Mouse (Mus musculus) adrenal gland, postnatal 4 days (tissue): ENCODE results near the gene Brd4. TPM values are rescaled to one million over a fixed set of nuclear protein-coding genes. Genes with fewer than 3 reads are reported as not detected.

ENCODE experiments used
- DNase-seq, 2 experiments: peaks; one replicate each; pipeline ENCODE4 v3.0.0; 2021 to 2022; ENCODE audit warnings: low spot score in 2 of 2, mixed read lengths in 2 of 2
- long read RNA-seq, 2 experiments: library from polyadenylated mRNA; stranded (forward); transcript quantifications; one replicate each; pipeline ENCODE4 v2.0.0; 2021
- total RNA-seq, 2 experiments: library from RNA; stranded (reverse); gene quantifications; 2 replicates each; pipeline ENCODE4 v1.2.3; 2021

Brd4 gene
- total RNA-seq: 100 to 1,000 TPM; 119 to 139 TPM
- long read RNA-seq, experiment 1, partial matches to known transcripts: 8 of 14 reads
- long read RNA-seq, experiment 1, other reads (novel, unspliced or antisense): 6 of 14 reads
- long read RNA-seq, experiment 2, transcript Brd4-205 (9 exons, 1,910 nt): major isoform, 6 of 49 reads
- long read RNA-seq, experiment 2, partial matches to known transcripts: 17 of 49 reads
- long read RNA-seq, experiment 2, other reads (novel, unspliced or antisense): 25 of 49 reads

DNA sequence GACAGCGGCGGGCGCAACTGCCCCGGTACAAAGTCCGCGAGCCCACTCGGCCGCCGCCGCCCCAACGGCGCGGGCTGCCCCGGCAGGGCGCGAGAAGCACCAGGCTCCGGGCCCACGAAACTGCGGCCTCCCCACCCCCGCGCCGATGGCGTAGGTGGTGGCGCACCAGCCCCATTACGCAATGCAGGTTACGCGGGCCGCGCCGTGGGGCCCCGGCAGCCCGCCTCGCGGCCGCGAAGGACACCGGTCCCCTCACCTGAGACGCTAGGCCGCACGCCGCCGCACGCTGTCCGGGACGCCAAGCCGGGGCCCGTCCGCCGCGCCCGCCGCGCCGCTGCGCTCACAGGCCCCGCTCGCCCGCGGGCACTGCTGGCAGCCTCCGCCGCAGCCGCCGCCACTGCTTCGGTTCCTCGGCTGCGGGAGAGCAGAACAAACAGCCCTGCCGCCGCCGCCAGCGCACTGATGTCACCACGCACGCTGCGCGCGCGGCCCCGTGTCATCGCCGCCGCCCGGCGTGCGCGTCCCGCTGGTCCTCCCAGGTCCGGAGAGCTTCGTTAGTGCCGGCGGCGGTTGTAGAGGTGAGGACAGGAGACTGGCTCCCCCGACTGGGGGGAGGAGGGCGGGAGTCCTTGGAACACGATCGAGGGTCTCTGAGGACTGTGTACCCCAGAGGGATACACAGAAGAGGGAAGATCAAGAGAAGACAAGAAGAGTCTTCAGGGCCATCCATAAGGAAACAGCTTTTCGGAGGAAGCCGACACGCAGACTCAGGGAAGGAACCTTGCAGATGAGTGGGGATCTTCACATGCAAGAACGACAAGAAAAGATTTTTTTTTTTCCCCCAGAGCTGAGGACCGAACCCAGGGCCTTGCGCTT, at the start of gene Brd4:
Gene Brd4, minus strand, starts transcription at position 461 of the 876 bp plus-strand sequence.
- peak; percentile 81 for DNase-seq

DNA sequence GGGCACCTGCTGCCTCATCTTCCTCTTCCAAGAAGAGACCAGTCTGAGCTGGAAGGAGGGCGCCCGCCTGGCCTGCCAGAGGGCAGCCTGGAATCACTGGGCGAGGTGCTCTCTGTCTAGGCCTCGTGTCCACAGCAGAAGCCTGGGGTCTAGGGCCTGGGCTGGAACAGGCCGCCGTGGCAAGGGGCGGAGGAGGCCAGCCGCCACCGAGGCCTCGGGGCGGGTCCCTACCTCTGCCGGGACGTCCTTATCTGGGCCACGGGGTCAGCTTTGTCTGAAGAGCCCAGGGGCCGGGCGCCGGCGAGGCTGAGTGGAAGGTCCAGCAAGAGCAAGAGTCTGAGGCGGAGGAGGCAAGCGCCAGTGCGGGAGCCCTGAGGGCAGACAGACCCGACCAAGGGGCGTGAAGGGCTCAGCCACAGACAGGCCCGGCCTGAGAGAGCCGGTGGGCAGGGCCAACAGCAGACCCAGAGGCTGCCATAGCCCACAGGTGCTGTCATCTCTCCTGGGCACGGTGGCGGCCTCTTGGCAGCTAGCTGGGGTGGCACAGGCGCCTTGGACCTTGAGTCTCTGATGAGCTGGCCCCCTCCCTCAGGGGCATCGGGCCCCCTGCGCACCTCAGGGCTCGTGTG, 49.3 kb upstream of the Brd4 start:
- DNase-seq: no peak

DNA sequence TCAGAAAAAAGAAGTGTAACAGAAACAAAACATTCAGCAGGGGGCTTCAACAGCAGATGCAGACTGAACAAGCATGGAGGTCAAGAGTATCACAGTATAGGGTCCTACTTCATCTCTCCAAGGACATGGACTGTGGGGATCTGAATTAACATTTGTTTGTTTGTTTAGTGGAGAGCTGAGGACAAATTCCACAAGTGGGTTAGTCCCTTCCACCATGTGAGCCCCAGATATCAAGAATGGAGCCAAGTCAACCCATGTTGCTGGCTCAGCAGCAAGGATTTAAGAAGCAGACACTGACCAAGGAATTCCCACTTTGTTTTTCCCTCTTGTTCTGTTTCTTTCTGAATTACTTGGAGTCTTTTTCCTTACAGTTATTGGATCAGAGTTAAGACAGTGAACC, 43.0 kb upstream of the Brd4 start:
- DNase-seq: no peak

DNA sequence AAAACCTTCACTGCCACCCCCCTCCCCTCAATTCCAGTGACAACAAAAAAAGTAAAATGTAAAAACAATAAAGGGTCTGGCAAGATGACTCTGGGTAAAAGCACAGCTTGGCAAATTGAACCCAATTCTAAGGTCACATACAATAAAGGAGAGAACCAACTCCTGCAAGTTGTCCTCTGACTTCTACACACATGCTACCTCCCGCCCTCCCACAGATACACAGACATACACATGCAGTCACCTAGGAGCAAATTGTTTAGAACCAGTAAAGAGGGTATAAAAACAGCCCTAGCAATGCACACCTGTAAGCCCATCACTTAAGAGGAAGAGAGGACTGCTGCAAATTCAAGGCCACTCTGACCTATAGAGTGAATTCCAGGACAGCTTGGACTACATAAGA, 38.3 kb upstream of the Brd4 start:
- no peak for DNase-seq

DNA sequence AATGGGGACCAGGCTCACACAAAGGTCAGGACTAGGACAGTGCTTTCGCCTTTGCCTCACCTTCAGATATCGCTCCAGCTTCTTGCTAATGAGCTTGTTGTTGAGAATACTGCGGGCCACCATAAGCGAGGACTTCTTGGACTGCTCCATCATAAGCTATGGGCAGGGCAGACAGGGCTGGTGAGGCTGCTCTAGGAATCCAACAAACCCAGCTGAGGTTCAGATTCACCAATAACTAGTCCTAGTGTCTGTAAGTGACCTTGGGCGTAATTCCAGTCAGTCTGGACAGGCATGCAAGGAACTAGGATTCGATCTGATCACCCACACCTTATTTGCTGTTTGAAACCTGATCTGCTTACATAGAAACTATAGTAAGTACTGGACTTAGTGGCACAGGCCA, 37.3 kb upstream of the Brd4 start:
- no peak for DNase-seq

DNA sequence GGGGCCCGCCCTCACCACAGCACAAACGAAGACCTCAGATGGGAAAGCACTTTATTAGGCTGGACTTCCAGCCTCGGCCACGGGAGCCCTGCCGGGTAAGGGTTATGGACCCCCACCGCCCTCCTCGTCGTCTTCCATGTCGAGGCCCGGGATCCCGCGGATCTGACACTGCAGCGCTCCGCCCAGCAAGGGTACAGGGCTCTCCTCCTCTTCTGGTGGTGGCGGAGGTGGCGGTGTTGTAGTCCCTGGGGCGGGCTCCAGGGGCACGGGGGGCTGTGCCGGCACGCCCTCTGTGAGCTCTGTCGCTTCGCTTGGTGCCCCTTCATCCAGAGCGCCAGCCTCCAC, 36.8 kb upstream of the Brd4 start:
- no peak for DNase-seq

DNA sequence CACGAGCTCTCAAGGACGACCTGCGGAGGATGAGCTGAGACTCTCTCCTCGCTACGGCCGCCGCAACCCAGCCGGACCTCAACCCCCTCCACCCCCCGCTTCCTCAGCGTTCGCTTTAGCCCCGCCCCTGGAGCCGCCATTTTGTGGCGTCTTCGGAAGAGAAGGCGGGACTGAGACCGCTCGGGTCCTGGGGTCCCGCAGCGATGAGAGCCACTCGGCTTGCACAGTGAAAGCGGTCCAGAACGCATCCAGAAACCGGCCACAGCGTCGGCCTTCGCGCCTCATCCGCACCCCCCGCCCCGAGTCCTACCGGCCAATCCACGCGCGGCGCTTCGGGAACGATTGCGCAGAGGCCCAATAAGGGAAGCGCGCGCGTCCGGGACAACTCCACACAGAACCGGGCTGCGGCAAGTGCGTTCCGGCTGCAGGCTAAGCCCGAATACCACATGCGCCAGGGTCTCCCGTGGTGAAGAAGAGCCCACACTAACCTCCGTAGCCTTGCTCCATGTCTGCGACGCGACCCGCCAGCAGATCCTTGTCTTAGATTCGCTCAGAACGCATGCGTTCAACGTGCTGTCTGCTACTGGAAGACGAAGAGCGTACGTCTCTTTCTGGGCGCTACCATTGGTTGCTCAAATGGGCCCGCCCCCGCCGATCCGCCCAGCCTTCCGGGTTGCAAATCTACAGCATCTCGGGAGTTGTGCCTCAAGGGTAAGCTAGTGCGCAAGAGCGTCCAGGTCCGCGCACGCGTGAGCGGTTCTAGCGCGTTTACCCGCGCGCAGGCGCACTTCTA, 36.3 kb upstream of the Brd4 start, which contains the start of gene Akap8:
Gene Akap8, minus strand, starts transcription at position 642 of the 793 bp plus-strand sequence.
- peak; percentile 86 to 94 for DNase-seq

DNA sequence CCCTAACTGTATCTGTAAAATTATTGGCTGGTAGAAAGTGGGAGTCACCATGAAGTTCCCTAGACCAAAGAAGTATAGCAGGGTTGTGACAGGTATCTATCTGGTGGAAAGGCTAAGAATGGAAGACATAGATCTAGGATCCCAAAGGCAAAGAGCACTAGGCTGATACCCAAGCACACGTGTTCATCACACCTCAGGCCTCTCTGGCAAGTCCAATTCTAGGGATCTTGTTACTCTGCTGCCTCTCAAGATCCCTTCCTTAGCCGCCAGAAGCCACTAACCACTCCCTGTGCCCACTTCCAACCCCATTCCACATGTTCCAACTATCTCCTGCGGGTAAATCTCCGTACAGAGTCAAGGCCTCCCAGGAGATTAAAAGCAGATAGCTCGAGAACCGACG, 35.4 kb upstream of the Brd4 start:
- no peak for DNase-seq

DNA sequence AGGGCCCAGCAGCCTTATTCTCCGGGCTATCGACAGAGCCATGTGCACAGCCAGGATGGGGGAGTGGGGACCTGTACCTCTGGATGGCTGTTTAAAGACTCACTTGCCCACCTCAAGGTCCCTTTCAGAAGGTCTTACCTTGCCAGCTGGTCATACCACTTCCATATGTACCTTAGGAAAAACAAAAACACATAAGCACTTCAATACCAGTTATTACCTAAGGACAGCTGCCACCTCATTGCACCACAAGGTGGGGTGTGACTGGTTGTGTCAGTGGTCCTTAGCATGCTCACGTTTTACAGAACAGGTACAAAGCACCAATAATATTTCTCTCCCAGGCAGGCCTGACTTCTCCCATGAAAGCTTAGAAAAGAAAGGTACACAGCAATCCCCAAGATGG, 33.2 kb upstream of the Brd4 start:
- no peak for DNase-seq

DNA sequence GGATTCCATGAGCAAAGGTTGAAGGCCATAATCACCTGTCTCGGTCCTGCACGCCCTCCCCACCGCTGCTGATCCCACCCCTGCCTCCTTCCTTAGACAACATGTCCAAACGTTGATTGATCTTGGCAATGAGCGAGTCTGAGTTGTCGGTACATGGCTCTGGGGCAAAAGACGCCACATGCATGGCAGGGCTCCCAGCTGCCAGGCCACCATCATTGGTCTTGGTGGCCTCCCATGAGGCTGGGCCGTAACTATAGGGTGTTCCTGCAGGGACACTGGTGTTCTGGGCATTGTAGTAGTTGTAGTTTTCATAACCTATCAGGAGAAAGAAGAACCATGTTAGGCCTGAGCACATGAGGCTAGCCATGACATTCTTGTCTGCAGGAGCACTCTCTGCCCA, 32.5 kb upstream of the Brd4 start:
- DNase-seq: no peak

DNA sequence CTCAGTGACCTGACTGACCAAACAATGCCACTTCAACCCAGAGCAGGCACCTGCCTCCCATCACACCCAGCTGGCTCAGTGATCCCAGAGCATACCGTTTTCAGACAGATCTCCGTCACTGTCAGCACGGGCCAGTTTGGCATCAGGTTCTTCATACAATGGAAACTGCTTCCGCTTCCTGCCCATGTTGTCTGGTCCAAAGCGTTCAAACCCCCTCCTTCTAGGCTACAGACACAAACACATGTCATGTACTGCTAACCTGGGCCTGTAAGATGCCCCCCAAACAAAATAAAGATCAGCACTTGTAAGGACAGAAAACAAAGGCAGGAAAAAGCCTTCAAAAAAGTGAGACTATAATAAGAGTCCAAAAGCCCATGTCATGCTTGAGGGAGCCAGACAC, 31.0 kb upstream of the Brd4 start:
- DNase-seq: no peak

DNA sequence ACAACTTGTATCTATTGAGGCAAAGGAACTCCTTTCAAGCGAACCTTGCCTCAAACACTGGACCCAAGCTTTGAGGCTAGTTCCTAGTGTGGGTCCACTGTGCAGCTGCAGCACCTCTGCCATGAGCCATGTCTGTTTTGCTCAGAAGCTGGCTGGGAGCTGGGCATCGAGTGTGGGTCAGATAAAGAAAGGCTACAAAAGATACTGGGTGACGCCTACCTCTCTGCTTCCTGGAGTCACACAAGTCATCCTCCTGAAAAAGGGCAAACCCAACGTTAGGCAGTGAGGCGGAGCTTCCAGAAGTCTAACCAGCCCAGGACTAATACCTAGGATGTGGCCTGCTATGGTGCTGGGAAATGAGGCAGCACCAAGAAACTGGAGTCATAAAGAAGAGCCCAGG, 29.4 kb upstream of the Brd4 start:
- no peak for DNase-seq

DNA sequence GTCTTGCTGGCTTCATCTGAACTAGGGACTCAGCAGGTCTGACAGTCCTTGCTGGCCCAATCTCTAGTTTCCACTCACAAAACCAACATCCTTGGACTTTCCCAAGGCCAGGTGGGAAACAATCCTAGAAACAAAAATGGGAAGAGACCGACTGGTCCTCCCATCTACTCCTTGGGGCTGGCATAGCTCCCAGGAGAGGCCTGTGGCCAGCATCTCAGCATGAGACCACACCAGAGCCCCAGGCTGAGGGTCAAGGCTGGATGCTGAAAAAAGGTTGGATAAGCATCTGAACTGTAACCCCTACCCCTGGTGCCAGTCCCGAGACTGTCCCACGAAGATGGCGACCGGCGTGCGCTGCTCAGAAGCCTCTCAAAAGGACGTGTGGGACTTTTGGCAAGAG, 28.3 kb upstream of the Brd4 start:
- no peak for DNase-seq

DNA sequence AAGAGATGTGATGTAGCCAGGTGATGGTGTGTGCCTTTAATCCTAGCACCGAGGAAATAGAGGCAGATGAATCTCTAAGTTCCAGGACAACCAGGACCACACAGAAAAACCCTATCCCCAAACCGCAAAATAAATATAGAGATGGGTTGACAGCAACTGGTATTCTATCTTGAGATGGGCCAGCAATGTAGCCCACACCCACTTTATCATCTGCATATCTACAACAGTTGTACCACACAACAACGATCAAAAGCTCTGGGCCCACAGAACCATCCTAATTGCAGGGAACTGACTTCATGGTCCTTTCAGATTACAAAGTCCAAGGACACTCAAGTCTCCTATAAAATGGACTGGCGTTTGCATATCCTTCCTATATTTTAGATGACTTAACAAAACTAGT, 23.4 kb upstream of the Brd4 start:
- DNase-seq: no peak

DNA sequence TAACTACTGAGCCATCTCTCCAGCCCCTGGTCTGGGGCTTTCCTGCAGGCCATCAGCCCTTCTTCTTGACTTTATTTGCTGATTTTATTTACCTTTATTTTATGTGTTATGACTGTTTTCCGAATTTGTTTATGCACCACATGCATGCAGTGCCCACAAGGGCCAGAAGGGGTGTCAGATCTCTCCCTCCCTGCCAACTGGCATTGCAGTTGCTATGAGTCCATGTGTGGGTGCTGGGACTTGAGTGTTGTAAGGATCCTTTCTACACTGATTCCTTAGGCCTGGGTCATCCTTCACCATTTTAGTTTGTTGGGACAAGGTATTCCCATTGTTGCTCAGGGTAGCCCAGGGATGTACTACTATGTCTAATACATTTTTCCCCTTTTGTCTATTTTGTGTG, 13.6 kb upstream of the Brd4 start:
- no peak for DNase-seq

DNA sequence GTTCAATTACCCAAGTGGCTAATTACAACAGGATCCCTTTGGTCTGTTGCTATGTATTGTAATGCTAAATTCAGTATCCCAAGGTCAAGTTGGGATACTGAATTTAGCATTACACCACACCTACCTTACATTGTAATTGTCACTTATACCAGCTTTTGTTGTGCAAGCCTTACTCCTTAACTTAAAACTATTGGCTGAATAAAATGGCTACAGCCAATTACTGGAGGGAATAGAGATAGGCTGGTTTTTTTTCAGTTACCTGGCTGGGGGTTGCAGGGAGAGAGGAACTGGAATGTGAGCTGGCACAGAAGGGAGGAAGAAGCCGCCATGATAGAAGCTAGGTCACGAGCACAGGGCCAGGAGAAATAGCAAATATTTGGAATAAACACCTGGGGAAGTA, 11.4 kb upstream of the Brd4 start:
- no peak for DNase-seq

DNA sequence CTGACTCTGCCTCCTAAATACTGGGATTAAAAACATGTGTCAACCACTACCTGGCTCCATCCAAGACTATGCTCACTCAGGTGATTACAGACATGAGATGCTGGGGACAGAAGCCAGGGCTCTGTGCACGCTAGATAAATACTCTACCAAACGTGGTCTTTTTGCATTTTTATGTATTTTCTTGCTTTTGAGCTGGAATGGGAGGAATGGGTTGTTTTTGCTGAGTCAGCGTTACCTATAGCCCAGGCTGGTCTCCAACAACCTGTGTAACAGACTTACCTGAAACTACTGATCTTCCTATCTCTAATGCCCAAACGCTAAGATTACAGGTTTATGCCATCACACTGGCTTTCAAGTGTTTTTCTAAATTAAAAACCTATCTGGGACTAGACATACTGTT, 10.6 kb upstream of the Brd4 start:
- DNase-seq: no peak

DNA sequence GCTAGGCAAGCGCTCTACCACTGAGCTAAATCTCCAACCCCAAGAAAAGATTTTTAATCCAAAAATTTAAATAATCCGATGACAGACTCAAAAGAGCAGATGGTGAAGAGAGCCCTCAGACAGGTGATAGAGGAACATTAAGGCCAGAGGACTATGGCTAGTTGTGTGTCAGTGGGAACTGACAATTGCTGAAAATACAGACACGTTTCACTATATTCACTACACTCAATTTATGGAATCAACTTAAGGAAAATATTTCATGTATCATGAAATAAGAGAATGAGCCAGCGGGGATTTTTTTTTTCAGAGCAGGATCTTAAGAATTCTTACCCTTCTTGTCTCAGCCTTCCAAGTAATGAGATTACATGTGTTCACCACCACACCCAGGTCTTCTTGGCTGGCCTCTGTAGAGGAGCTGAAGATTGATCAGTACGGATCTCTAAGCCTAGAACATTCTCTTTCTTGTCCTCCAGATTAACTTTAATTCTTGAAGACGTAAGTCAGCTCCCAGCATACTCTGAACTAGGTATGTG, 682 bp upstream of the Brd4 start:
- no peak for DNase-seq

DNA sequence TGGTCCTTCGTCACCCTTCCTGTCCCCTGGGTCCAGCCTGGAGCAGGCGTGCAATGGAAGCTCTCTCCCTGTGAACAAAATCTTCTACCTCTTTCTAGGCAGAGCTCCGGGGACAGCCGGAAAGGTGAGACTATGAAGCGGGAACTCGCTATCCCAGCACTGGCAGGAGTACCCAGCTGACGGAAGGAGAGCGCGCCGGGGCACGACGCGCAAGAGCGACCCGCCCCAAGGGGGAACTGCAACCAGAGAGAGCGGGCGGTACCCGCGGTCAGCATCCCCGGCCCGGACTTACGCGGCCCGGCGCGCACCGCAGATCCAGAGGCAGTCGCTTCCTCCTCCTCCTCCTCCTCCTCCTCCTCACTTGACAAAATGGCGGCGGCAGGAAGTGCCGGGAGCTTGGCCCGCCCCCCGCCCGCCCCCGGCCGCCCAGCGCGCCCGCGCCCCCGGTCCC, 726 bp downstream of the Brd4 start:
- DNase-seq: peak; percentile 28 to 42

DNA sequence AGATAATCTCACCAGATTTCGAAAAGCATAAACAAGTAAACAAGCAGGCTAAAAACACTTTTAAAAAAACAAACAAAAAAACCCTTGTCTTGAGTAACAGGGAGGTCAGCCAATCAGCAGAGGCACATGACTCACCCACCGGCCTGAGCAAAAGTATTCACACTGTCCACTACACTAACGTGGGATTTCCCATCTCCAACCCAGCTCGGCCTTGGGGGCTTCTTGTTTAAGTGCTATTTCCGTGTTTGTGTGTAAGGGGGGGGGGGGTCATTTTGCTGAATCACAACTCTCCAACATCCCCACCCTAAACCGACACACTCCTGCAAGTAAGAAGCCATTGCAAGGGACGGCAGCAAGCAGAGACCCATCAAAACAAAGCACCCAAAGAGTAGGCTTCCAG, 1.2 kb downstream of the Brd4 start:
- DNase-seq: peak in 1 of 2 experiments; percentile 27

DNA sequence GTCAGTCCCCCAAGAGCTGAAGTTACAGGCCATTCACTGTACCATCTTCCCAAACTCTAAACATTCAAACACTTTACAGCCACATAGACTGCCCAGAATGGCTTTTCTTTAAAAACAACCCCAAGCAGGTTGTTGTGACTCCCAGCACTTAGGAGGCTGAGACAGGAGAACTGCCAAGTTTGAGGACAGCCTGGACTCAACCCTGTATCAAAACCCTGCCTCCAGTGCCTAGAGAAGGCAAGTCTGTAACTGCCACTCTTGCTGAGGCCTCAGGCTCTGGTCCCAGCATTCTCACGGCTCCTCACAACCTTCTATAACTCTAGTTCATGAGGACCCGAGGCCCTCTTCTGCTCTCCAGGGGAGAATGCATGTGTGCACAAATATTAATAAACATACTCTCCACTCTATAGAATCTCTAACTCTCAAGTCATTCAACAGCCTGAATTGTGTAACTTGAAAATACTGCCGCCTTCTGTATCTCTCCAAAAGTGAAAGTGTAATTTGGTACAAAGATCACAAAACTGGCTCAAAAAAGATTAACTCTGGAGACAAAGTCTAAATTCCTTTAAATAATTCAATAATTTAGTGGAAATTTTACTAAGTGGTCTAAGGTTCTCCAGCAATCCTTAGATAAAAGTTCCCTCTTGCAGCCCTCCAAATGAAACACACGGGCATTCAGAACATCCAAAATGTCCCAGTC, 2.8 kb downstream of the Brd4 start:
- no peak for DNase-seq
